Comparison of ENCODE assay signal across 8 mouse cellular contexts in the genomic region with DNA sequence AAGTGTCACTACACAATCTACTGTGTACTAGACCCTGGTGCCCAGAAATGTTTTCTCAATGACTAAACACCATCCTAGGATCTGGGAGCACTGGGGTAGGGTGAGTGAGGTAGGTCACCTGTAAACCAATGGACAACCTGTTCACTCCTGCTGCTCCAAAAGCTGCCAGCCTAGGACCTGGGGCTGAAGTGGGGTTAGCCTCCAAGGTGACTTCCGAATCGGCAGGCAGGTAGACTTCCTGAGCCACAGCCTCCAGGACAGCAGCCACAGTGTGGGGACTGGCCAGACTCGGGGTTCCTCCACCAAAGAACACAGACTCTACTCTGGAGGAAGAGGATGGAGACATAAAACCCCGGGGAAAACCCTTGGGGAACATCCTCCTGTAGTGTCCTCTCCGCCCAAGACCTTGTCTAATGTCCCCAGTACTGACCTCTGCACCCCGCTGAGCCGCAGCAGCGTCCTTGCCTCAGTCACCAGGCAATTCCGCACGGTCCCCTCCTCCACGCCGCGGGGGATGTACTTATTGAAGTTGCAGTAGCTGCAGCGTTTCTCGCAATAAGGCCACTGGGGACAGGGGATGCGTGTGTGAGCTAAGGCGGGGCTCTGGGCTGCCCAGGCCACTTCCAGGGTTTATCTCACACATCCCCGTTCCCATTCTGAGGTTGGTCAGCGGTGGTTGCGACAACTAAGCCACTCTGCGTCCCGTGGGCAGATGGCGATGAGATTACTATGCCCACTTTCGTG. TPM values are rescaled to one million over a fixed set of nuclear protein-coding genes. Genes with fewer than 3 reads are reported as not detected.
DNase-seq lines count a peak whose midpoint lies in the region; ATAC-seq and TF ChIP-seq lines count a peak whose summit lies in the region.

No protein-coding gene starts in this region.

- no peaks in the 10 kb centered on the region for H3K27me3 ChIP-seq in heart, adult 2 months (ENCODE audit: control insufficient read depth, insufficient read depth, low read length)
- H3K27me3 ChIP-seq in neural tube, embryonic 13.5 days = no peaks in the 10 kb centered on the region

- H3K27ac ChIP-seq in heart, adult 2 months = peak overlapping the region; percentile 96
- H3K27ac ChIP-seq in neural tube, embryonic 13.5 days (replicated peaks) = peak overlapping the region; percentile 93

- peak overlapping the region; percentile 73 for H3K4me3 ChIP-seq in heart, adult 2 months
- peak overlapping the region; percentile 59 for H3K4me3 ChIP-seq in neural tube, embryonic 13.5 days

- TF ChIP-seq EP300 in heart, adult 2 months (IDR thresholded peaks at IDR 0.05; ENCODE audit: insufficient read depth, low read depth, low read length) = no peak

- intact Hi-C loops in heart, adult 2 months (cut with DNase I) = loop anchor here (5.0 kb wide), 3 partner anchors 169 to 221 kb away; partner anchors contain the start of gene Ankrd40

- peaks cover 5% of the 10 kb centered on the region; the same call in 1 of the 2 replicates for H3K4me1 ChIP-seq in heart, adult 2 months (ENCODE audit: control insufficient read depth, insufficient read depth, low read length)
- peaks cover 8% of the 10 kb centered on the region for H3K4me1 ChIP-seq in neural tube, embryonic 13.5 days (replicated peaks)

- peak; percentile 33 to 48 for DNase-seq in urinary bladder, adult 18-20 months (ENCODE audit: low spot score in 2 of 2)
- DNase-seq in urinary bladder, adult 2 months (ENCODE audit: low spot score) = no peak
- DNase-seq in heart, adult 2 months = peak in 1 of 2 experiments; percentile 67
- DNase-seq in kidney, adult 9 months = peak; percentile 62
- DNase-seq in lung, adult 18-20 months = peak; percentile 47 to 52
- DNase-seq in thymus, postnatal 36 days = peak; percentile 26 to 37

- TF ChIP-seq POLR2A in heart, adult 2 months (IDR thresholded peaks at IDR 0.05; ENCODE audit: insufficient read depth, low read depth, low read length) = no peak

- H3K9ac ChIP-seq in heart, adult 2 months (ENCODE audit: low read depth, low read length) = peak overlapping the region; percentile 89
- H3K9ac ChIP-seq in neural tube, embryonic 13.5 days = peak overlapping the region; percentile 77

- H3K9me3 ChIP-seq in neural tube, embryonic 13.5 days = no peaks in the 10 kb centered on the region

- ATAC-seq in common myeloid progenitor, adult 5-6 weeks (replicated peaks; ENCODE audit: low read depth, poor library complexity, severe bottlenecking) = peak; percentile 19
- peak; percentile 57 for ATAC-seq in neural tube, embryonic 13.5 days (ENCODE audit: low read depth)

- 6% methylated on average over 24 of the region's 24 CpGs for WGBS in heart, adult 2 months
- 10% methylated on average over 24 of the region's 24 CpGs for WGBS in neural tube, embryonic 13.5 days

- no peaks in the 10 kb centered on the region for H3K79me2 ChIP-seq in heart, adult 2 months (replicated peaks; ENCODE audit: control insufficient read depth, insufficient read depth, low read length)

- H3K4me2 ChIP-seq in neural tube, embryonic 13.5 days = peak overlapping the region; percentile 85

- H3K36me3 ChIP-seq in heart, adult 2 months (ENCODE audit: control insufficient read depth, insufficient read depth, low read length) = no peaks in the 10 kb centered on the region
- H3K36me3 ChIP-seq in neural tube, embryonic 13.5 days = no peaks in the 10 kb centered on the region

- no peak for TF ChIP-seq CTCF in heart, adult 2 months (IDR thresholded peaks at IDR 0.05)

RNA-seq across cellular contexts. Expression of gene Rsad1, which starts 0.8 kb away (rescaled TPM):
- polyA plus RNA-seq in urinary bladder, adult 2 months (2012; rRNA removed) = 14.3 and 16.7 TPM in 2 replicates
- total RNA-seq in common myeloid progenitor, adult 5-6 weeks (2017) = 6.2 and 10.6 TPM in 2 replicates
- 10 to 100 TPM in 1 of 2 experiments, 1 to 10 TPM in 1; 9.3 to 12.6 TPM for total RNA-seq in heart, adult 2 months (2021)
- 13.7 and 14.1 TPM in 2 replicates for polyA plus RNA-seq in heart, adult 2 months (2012; rRNA removed)
- 4.7 and 5.4 TPM in 2 replicates for polyA plus RNA-seq in neural tube, embryonic 13.5 days (2015; fragmentation: Nextera tagmentation; extraction: Ambion mirVana)

RNA-seq across cellular contexts. Expression of gene Chad, which starts 16.6 kb away (rescaled TPM):
- 0.17 and 0.29 TPM in 2 replicates for polyA plus RNA-seq in urinary bladder, adult 2 months (2012; rRNA removed)
- total RNA-seq in common myeloid progenitor, adult 5-6 weeks (2017) = not detected in 2 replicates
- 1 to 10 TPM; 1.7 to 2.1 TPM for total RNA-seq in heart, adult 2 months (2021)
- polyA plus RNA-seq in heart, adult 2 months (2012; rRNA removed) = 8.7 and 16.2 TPM in 2 replicates
- polyA plus RNA-seq in neural tube, embryonic 13.5 days (2015; fragmentation: Nextera tagmentation; extraction: Ambion mirVana) = 0.45 and 1.7 TPM in 2 replicates

RNA-seq across cellular contexts. Expression of gene Mycbpap, which starts 26.7 kb away (rescaled TPM):
- 1.7 and 2.0 TPM in 2 replicates for polyA plus RNA-seq in urinary bladder, adult 2 months (2012; rRNA removed)
- total RNA-seq in common myeloid progenitor, adult 5-6 weeks (2017) = 0.55 and 10.8 TPM in 2 replicates
- total RNA-seq in heart, adult 2 months (2021) = 1 to 10 TPM in 1 of 2 experiments, under 1 TPM in 1; 0.89 to 1.1 TPM
- polyA plus RNA-seq in heart, adult 2 months (2012; rRNA removed) = 0.32 and 0.72 TPM in 2 replicates
- polyA plus RNA-seq in neural tube, embryonic 13.5 days (2015; fragmentation: Nextera tagmentation; extraction: Ambion mirVana) = 1.9 and 2.1 TPM in 2 replicates

RNA-seq across cellular contexts. Expression of gene Epn3, which starts 48.4 kb away (rescaled TPM):
- polyA plus RNA-seq in urinary bladder, adult 2 months (2012; rRNA removed) = 28.5 and 34.1 TPM in 2 replicates
- not detected in 2 replicates for total RNA-seq in common myeloid progenitor, adult 5-6 weeks (2017)
- 10 to 100 TPM; 28.4 to 31.9 TPM for total RNA-seq in heart, adult 2 months (2021)
- 12.6 and 25.7 TPM in 2 replicates for polyA plus RNA-seq in heart, adult 2 months (2012; rRNA removed)
- 0.24 and 0.51 TPM in 2 replicates for polyA plus RNA-seq in neural tube, embryonic 13.5 days (2015; fragmentation: Nextera tagmentation; extraction: Ambion mirVana)

RNA-seq across cellular contexts. Expression of gene Acsf2, which starts 53.5 kb away (rescaled TPM):
- polyA plus RNA-seq in urinary bladder, adult 2 months (2012; rRNA removed) = 29.6 and 31.8 TPM in 2 replicates
- total RNA-seq in common myeloid progenitor, adult 5-6 weeks (2017) = 7.9 and 8.1 TPM in 2 replicates
- 10 to 100 TPM; 19.8 to 26.4 TPM for total RNA-seq in heart, adult 2 months (2021)
- 21.0 and 24.7 TPM in 2 replicates for polyA plus RNA-seq in heart, adult 2 months (2012; rRNA removed)
- polyA plus RNA-seq in neural tube, embryonic 13.5 days (2015; fragmentation: Nextera tagmentation; extraction: Ambion mirVana) = 2.0 and 2.2 TPM in 2 replicates
